Mouse (Mus musculus) CH12.LX (cell line): ENCODE data around the gene Arhgef28. TPM values are rescaled to one million over a fixed set of nuclear protein-coding genes. Genes with fewer than 3 reads are reported as not detected.

Experiments
- DNase-seq: peaks from one replicate; pipeline ENCODE4 v3.0.0-alpha.2; 2013; ENCODE audit errors: extremely low read depth
- H3K27ac ChIP-seq: 2 replicates; pipeline ENCODE4 v1.5.1; 2012; ENCODE audit warnings: low read depth, mild to moderate bottlenecking, control low read depth, moderate library complexity; ENCODE audit not compliant: insufficient read depth
- H3K27me3 ChIP-seq: replicated peaks from 2 replicates; pipeline ENCODE3; 2012; ENCODE audit warnings: inconsistent platforms
- H3K36me3 ChIP-seq, 2 experiments: replicated peaks in 1 of 2; 2 replicates each; pipeline versions ENCODE3 to v1.6.1; 2012; ENCODE audit warnings: inconsistent platforms in 1 of 2, low read length in 1 of 2, mild to moderate bottlenecking in 1 of 2, mixed read lengths in 1 of 2, moderate library complexity in 1 of 2; ENCODE audit not compliant: control insufficient read depth in 1 of 2, insufficient read depth in 1 of 2
- H3K4me1 ChIP-seq, 2 experiments: 2 replicates each; pipeline ENCODE4 v1.6.1; 2012; ENCODE audit warnings: inconsistent platforms in 1 of 2, moderate library complexity in 1 of 2; ENCODE audit not compliant: insufficient read depth in 2 of 2, control insufficient read depth in 1 of 2
- H3K4me2 ChIP-seq: 2 replicates; pipeline ENCODE4 v1.6.1; 2012; ENCODE audit warnings: low read depth, mild to moderate bottlenecking, control low read depth; ENCODE audit not compliant: poor library complexity, insufficient read depth, severe bottlenecking
- H3K4me3 ChIP-seq, 3 experiments: fragments of 150-350 bp in 1 of 3; sonication (generic) in 1 of 3; replicated peaks in 1 of 3; 2 replicates each; pipeline versions ENCODE3 to v1.5.1; 2011 to 2012; ENCODE audit warnings: low read depth in 2 of 3, low read length in 2 of 3, mild to moderate bottlenecking in 2 of 3, moderate library complexity in 2 of 3, control low read depth in 1 of 3, improper control_type of control experiment in 1 of 3, inconsistent platforms in 1 of 3, mixed read lengths in 1 of 3; ENCODE audit not compliant: poor library complexity in 1 of 3
- H3K79me2 ChIP-seq: replicated peaks from 2 replicates; pipeline ENCODE4 v1.6.1; 2012; ENCODE audit warnings: mild to moderate bottlenecking, moderate library complexity; ENCODE audit not compliant: control insufficient read depth, poor library complexity, insufficient read depth, severe bottlenecking; ENCODE audit errors: extremely low read depth
- H3K9ac ChIP-seq: 2 replicates; pipeline ENCODE4 v1.6.1; 2012; ENCODE audit warnings: low read depth, mild to moderate bottlenecking, control low read depth, moderate library complexity; ENCODE audit not compliant: insufficient read depth
- H3K9me3 ChIP-seq: replicated peaks from 2 replicates; pipeline ENCODE3; 2012; ENCODE audit warnings: low read length, inconsistent platforms, mixed read lengths
- CHD1 ChIP-seq: IDR thresholded peaks from 2 replicates; pipeline ENCODE4 v1.6.1; 2012; ENCODE audit warnings: low read depth, low read length, improper control_type of control experiment, inconsistent platforms
- CHD2 ChIP-seq: IDR thresholded peaks from 2 replicates; pipeline ENCODE4 v1.6.1; 2011; ENCODE audit warnings: low read length, improper control_type of control experiment
- CTCF ChIP-seq, 2 experiments: IDR thresholded peaks in 1 of 2; conservative IDR thresholded peaks in 1 of 2; 2 replicates each; pipeline ENCODE4 v1.5.1; 2011 to 2012; ENCODE audit warnings: low read depth in 2 of 2, low read length in 2 of 2, improper control_type of control experiment in 1 of 2, inconsistent platforms in 1 of 2, mild to moderate bottlenecking in 1 of 2, moderate library complexity in 1 of 2
- E2F4 ChIP-seq: IDR thresholded peaks from 2 replicates; pipeline ENCODE4 v1.6.1; 2011; ENCODE audit warnings: low read depth, low read length, improper control_type of control experiment; ENCODE audit not compliant: insufficient replicate concordance
- ELF1 ChIP-seq: IDR thresholded peaks from 2 replicates; pipeline ENCODE4 v1.6.1; 2014; ENCODE audit warnings: low read depth, mild to moderate bottlenecking, inconsistent platforms, low read length, improper control_type of control experiment
- EP300 ChIP-seq: IDR thresholded peaks from 2 replicates; pipeline ENCODE4 v1.6.1; 2011; ENCODE audit warnings: low read length, improper control_type of control experiment
- ETS1 ChIP-seq: conservative IDR thresholded peaks from 2 replicates; pipeline ENCODE4 v1.6.1; 2012; ENCODE audit warnings: low read depth, mild to moderate bottlenecking, inconsistent platforms, low read length, improper control_type of control experiment, moderate library complexity
- JUN ChIP-seq: IDR thresholded peaks from 2 replicates; pipeline ENCODE4 v1.6.1; 2011; ENCODE audit warnings: low read depth, mild to moderate bottlenecking, low read length, improper control_type of control experiment, moderate library complexity; ENCODE audit not compliant: insufficient read depth
- KAT2A ChIP-seq: IDR thresholded peaks from 2 replicates; pipeline ENCODE4 v1.6.1; 2012; ENCODE audit warnings: low read length, improper control_type of control experiment, inconsistent platforms; ENCODE audit not compliant: insufficient replicate concordance
- MAX ChIP-seq: IDR thresholded peaks from 2 replicates; pipeline ENCODE4 v1.6.1; 2011; ENCODE audit warnings: low read length, improper control_type of control experiment
- MAZ ChIP-seq: IDR thresholded peaks from 2 replicates; pipeline ENCODE4 v1.6.1; 2012; ENCODE audit warnings: low read depth, mild to moderate bottlenecking, inconsistent platforms, low read length, improper control_type of control experiment, moderate library complexity
- MEF2A ChIP-seq: IDR thresholded peaks from 2 replicates; pipeline ENCODE4 v1.6.1; 2014; ENCODE audit warnings: low read depth, mild to moderate bottlenecking, inconsistent platforms, low read length, improper control_type of control experiment, borderline replicate concordance
- MXI1 ChIP-seq: IDR thresholded peaks from 2 replicates; pipeline ENCODE4 v1.6.1; 2011; ENCODE audit warnings: mild to moderate bottlenecking, low read depth, low read length, improper control_type of control experiment
- NELFE ChIP-seq: IDR thresholded peaks from 2 replicates; pipeline ENCODE4 v1.6.1; 2011; ENCODE audit warnings: low read depth, low read length, improper control_type of control experiment
- NRF1 ChIP-seq: IDR thresholded peaks from 2 replicates; pipeline ENCODE4 v1.6.1; 2014; ENCODE audit warnings: low read depth, mild to moderate bottlenecking, inconsistent platforms, low read length, improper control_type of control experiment, moderate library complexity
- POLR2AphosphoS2 ChIP-seq: IDR thresholded peaks from 2 replicates; pipeline ENCODE4 v1.6.1; 2011; ENCODE audit warnings: low read depth, low read length, improper control_type of control experiment
- RCOR1 ChIP-seq: conservative IDR thresholded peaks from 2 replicates; pipeline ENCODE4 v1.6.1; 2012; ENCODE audit warnings: low read depth, mild to moderate bottlenecking, inconsistent platforms, low read length, improper control_type of control experiment
- TBP ChIP-seq: conservative IDR thresholded peaks from 2 replicates; pipeline ENCODE4 v1.6.1; 2011; ENCODE audit warnings: low read depth, low read length, improper control_type of control experiment
- TCF12 ChIP-seq: IDR thresholded peaks from 2 replicates; pipeline ENCODE4 v1.6.1; 2014; ENCODE audit warnings: low read depth, mild to moderate bottlenecking, inconsistent platforms, low read length, improper control_type of control experiment
- UBTF ChIP-seq: IDR thresholded peaks from 2 replicates; pipeline ENCODE4 v1.6.1; 2012; ENCODE audit warnings: low read depth, mild to moderate bottlenecking, inconsistent platforms, low read length, improper control_type of control experiment, moderate library complexity
- USF1 ChIP-seq: IDR thresholded peaks from 2 replicates; pipeline ENCODE4 v1.6.1; 2014; ENCODE audit warnings: low read depth, mild to moderate bottlenecking, inconsistent platforms, low read length, improper control_type of control experiment
- ZKSCAN1 ChIP-seq: IDR thresholded peaks from 2 replicates; pipeline ENCODE4 v1.6.1; 2012; ENCODE audit warnings: low read depth, inconsistent platforms, low read length, improper control_type of control experiment, borderline replicate concordance
- ZMIZ1 ChIP-seq: IDR thresholded peaks from 2 replicates; pipeline ENCODE4 v1.6.1; 2012; ENCODE audit warnings: low read depth, mild to moderate bottlenecking, inconsistent platforms, low read length, improper control_type of control experiment
- ZNF384 ChIP-seq: IDR thresholded peaks from 2 replicates; pipeline ENCODE4 v1.6.1; 2012; ENCODE audit warnings: low read depth, low read length, improper control_type of control experiment, inconsistent platforms
- dilution Hi-C: fragments of 300-500 bp; cut with MboI; formaldehyde crosslinking; loops from 2 replicates; pipeline ENCODE4 v1.14.3; 2020; ENCODE audit warnings: low sequenced_read_pairs; ENCODE audit not compliant: extremely low pct_unique_long_range_greater_than_20kb, extremely low pct_ligation_motif_present
- in situ Hi-C: fragments of 300-500 bp; cut with MboI; formaldehyde crosslinking; loops from 3 replicates; pipeline ENCODE4 v1.14.3; 2019; ENCODE audit warnings: low sequenced_read_pairs, low pct_ligation_motif_present, low pct_unique_long_range_greater_than_20kb, mixed read lengths
- polyA plus RNA-seq: library from polyadenylated mRNA; unstranded; fragments of >175 nt; gene quantifications from 2 replicates; pipeline ENCODE4 v1.2.1, GENCODE M21; 2012; ENCODE audit warnings: low read depth; ENCODE audit not compliant: insufficient read length
- total RNA-seq, 2 experiments: library from RNA; depleted of rRNA; stranded (reverse); fragments of 300-350 nt in 1 of 2; fragments of >200 nt in 1 of 2; gene quantifications; 2 replicates each; pipeline ENCODE4 v1.2.3; 2012 to 2014

Gene Arhgef28
- total and polyA plus RNA-seq, 3 experiments = 0.07 to 0.24 (median 0.08) TPM

DNA sequence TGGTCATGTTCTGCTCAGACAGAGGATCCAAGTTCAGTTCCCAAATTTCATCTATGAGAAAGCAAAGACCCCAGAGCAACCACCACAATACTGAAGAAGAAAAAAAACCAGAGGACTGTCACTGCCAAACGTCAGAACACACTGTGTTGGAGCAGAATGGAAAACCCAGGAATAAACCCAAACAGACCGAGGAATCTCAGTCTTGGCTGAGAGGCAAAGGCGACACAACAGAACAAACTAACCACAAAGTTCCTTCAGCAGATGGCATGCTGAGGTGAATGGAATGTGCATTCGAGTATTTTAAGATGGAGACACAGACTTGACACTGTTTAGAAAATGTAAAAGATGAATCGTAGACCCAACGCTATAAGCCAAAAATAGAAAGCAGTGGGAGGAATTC is 29.2 kb upstream of the Arhgef28 start:
- Histone ChIP-seq H3K36me3 (no peaks in the 10 kb centered on the region), H3K9me3 (no peaks in the 10 kb centered on the region), H3K27me3 (no peaks in the 10 kb centered on the region), H3K4me1 (0 out of 4 replicates have a peak, but pooled peaks cover 0 to 6% of the 10 kb centered on the region in 2 experiments), H3K4me2 (no peak overlapping the region), H3K4me3 (no peak overlapping the region), H3K9ac (no peak overlapping the region), H3K79me2 (no peaks in the 10 kb centered on the region), H3K27ac (no peak overlapping the region)
- dilution Hi-C loops (no loop called here), in situ Hi-C loops (no loop called here)
- DNase-seq = no peak
- no peak for TF ChIP-seq POLR2AphosphoS2
- TF ChIP-seq RCOR1 = no peak
- TF ChIP-seq KAT2A = no peak
- no peak for TF ChIP-seq ETS1
- no peak for TF ChIP-seq MEF2A
- no peak for TF ChIP-seq UBTF
- TF ChIP-seq TBP = no peak
- TF ChIP-seq TCF12 = no peak
- TF ChIP-seq MAX = no peak
- no peak for TF ChIP-seq ELF1

DNA sequence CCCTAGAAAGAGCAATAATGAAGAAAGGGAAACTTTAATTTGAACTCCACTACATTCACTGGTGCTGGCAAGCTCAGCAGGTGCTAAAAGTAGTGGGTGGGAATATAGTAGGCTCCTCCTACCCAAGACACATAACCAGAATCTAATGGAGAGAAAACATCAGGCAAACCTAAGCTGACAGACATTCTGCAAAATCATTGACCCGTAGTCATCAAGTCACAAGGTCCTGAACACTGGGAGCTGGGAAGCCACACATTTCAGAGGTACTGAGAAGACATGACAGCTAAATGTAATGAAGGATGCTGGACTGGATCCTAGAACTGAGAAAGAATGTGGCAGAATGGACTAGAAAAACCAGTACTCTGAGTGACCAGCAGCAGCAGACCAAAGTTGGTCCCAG is 24.3 kb upstream of the Arhgef28 start:
- no peaks in the 10 kb centered on the region for H3K27me3 ChIP-seq
- H3K27ac ChIP-seq = no peak overlapping the region
- no peaks in the 10 kb centered on the region for H3K36me3 ChIP-seq
- no peaks in the 10 kb centered on the region for H3K9me3 ChIP-seq
- in situ Hi-C loops (no loop called here), dilution Hi-C loops (no loop called here)
- TF ChIP-seq TBP (no peak), ZNF384 (no peak), CHD2 (no peak), JUN (no peak), TCF12 (no peak), CHD1 (no peak), MAZ (no peak), CTCF (conservative IDR thresholded peaks at IDR 0.05 in 1 of 2, IDR thresholded peaks at IDR 0.05 in 1 of 2; ENCODE audit: low read depth in 2 of 2, low read length in 2 of 2) (no peak), UBTF (no peak), ZKSCAN1 (no peak), NELFE (no peak), ZMIZ1 (no peak), E2F4 (no peak), USF1 (no peak), EP300 (no peak), MXI1 (no peak), NRF1 (no peak), ETS1 (no peak), POLR2AphosphoS2 (no peak)
- 0 out of 4 replicates have a peak, but pooled peaks cover 0 to 4% of the 10 kb centered on the region in 2 experiments for H3K4me1 ChIP-seq
- no peak overlapping the region for H3K4me3 ChIP-seq
- H3K4me2 ChIP-seq = no peak overlapping the region
- no peaks in the 10 kb centered on the region for H3K79me2 ChIP-seq
- DNase-seq = no peak
- no peak overlapping the region for H3K9ac ChIP-seq
